Mouse (Mus musculus) right cerebral cortex, adult 18-20 months (tissue): ENCODE measurements around the gene Ncf2.
"Not testable (repeated sequence)": the region's sequence is repeated elsewhere in the genome, so short reads cannot be mapped to it uniquely, and the experiment has no call there.

Experiments
- DNase-seq: peaks from one replicate; pipeline ENCODE4 v3.0.0; 2022; ENCODE audit warnings: mixed read lengths

Ncf2 gene

GRCm38 (mm10) chr1:152799897-152800296, at the start of gene Ncf2:
Gene Ncf2 (plus strand): TSS chr1:152800194.
- no peak for DNase-seq

- DNase-seq, result peak; percentile 49
Observed at GRCm38 (mm10) chr1:152750312-152750965, 49.6 kb upstream of the Ncf2 start, which contains the start of gene Apobec4. Gene Apobec4 (plus strand): TSS chr1:152750551.

GRCm38 (mm10) chr1:152761791-152762190, 38.2 kb upstream of the Ncf2 start:
- no peak for DNase-seq

GRCm38 (mm10) chr1:152766032-152766772, 33.8 kb upstream of the Ncf2 start, which contains the start of the genes Rgl1 and Arpc5:
Gene Rgl1 (minus strand): TSS chr1:152766351.
Gene Arpc5 (plus strand): TSS chr1:152766542.
- DNase-seq, result peak; percentile 97

- DNase-seq, result no peak
Observed at GRCm38 (mm10) chr1:152766804-152767748, 32.9 kb upstream of the Ncf2 start.

- peak; percentile 86 for DNase-seq
Observed at GRCm38 (mm10) chr1:152767749-152768488, 32.1 kb upstream of the Ncf2 start.

GRCm38 (mm10) chr1:152771016-152771415, 29.0 kb upstream of the Ncf2 start:
- DNase-seq, result peak; percentile 51

- DNase-seq, result not testable (repeated sequence)
Observed at GRCm38 (mm10) chr1:152774601-152775000, 25.4 kb upstream of the Ncf2 start.

GRCm38 (mm10) chr1:152779071-152779737, 20.8 kb upstream of the Ncf2 start:
- DNase-seq, result peak; percentile 77

- no peak for DNase-seq
Observed at GRCm38 (mm10) chr1:152784620-152785019, 15.4 kb upstream of the Ncf2 start.

- not testable (repeated sequence) for DNase-seq
Observed at GRCm38 (mm10) chr1:152785446-152785845, 14.5 kb upstream of the Ncf2 start.

GRCm38 (mm10) chr1:152786953-152787352, 13.0 kb upstream of the Ncf2 start:
- no peak for DNase-seq

GRCm38 (mm10) chr1:152788121-152788660, 11.8 kb upstream of the Ncf2 start:
- no peak for DNase-seq

- DNase-seq, result no peak
Observed at GRCm38 (mm10) chr1:152790254-152790653, 9.7 kb upstream of the Ncf2 start.

- no peak for DNase-seq
Observed at GRCm38 (mm10) chr1:152790821-152791220, 9.2 kb upstream of the Ncf2 start.

- DNase-seq, result no peak
Observed at GRCm38 (mm10) chr1:152791269-152791668, 8.7 kb upstream of the Ncf2 start.

GRCm38 (mm10) chr1:152792736-152793494, 7.1 kb upstream of the Ncf2 start:
- peak; percentile 43 for DNase-seq

GRCm38 (mm10) chr1:152793495-152794130, 6.4 kb upstream of the Ncf2 start:
- DNase-seq, result no peak

- no peak for DNase-seq
Observed at GRCm38 (mm10) chr1:152795688-152796255, 4.2 kb upstream of the Ncf2 start.
